Mouse (Mus musculus) liver, embryonic 12.5 days (tissue): ENCODE data around the gene Calm3. TPM values are rescaled to one million over a fixed set of nuclear protein-coding genes. Genes with fewer than 3 reads are reported as not detected.
A peak's percentile ranks its signal among the peaks of the same experiment; 100 is the strongest.

Experiments
- ATAC-seq: fragments of 200-750 bp; cut with Nextera tagmentation; 2 replicates; pipeline ENCODE4 v1.8.0; 2017; ENCODE audit warnings: moderate number of reproducible peaks, mild to moderate bottlenecking, moderate library complexity
- H3K27ac ChIP-seq: fragments of 300-500 bp; sonication (generic); 2 replicates; pipeline ENCODE4 v1.5.1; 2016; ENCODE audit warnings: mild to moderate bottlenecking
- H3K27me3 ChIP-seq: fragments of 300-500 bp; sonication (generic); replicated peaks from 2 replicates; pipeline ENCODE4 v1.6.1; 2016; ENCODE audit warnings: mild to moderate bottlenecking, moderate library complexity
- H3K36me3 ChIP-seq: fragments of 300-500 bp; sonication (generic); 2 replicates; pipeline ENCODE4 v1.6.1; 2016; ENCODE audit warnings: mild to moderate bottlenecking, moderate library complexity
- H3K4me1 ChIP-seq: fragments of 300-500 bp; sonication (generic); 2 replicates; pipeline ENCODE4 v1.6.1; 2016
- H3K4me2 ChIP-seq: fragments of 300-500 bp; sonication (generic); 2 replicates; pipeline ENCODE4 v1.6.1; 2016; ENCODE audit warnings: mild to moderate bottlenecking, moderate library complexity
- H3K4me3 ChIP-seq: fragments of 300-500 bp; sonication (generic); 2 replicates; pipeline ENCODE4 v1.5.1; 2016; ENCODE audit warnings: mild to moderate bottlenecking, moderate library complexity
- H3K9ac ChIP-seq: fragments of 300-500 bp; sonication (generic); 2 replicates; pipeline ENCODE4 v1.6.1; 2016; ENCODE audit warnings: mild to moderate bottlenecking, moderate library complexity
- H3K9me3 ChIP-seq: fragments of 300-500 bp; sonication (generic); replicated peaks from 2 replicates; pipeline ENCODE4 v1.6.1; 2016; ENCODE audit warnings: mild to moderate bottlenecking, moderate library complexity
- WGBS: fragments of 180-500 bp; shearing (Covaris S2); methylation state at CpG from one replicate; pipeline ENCODE4 v1.1.7; 2016; ENCODE audit not compliant: insufficient replicate concordance; 5-methylcytosine and 5-hydroxymethylcytosine counted together
- polyA plus RNA-seq: library from polyadenylated mRNA; unstranded; fragments of >200 nt; fragmentation: Nextera tagmentation; extraction: Ambion mirVana; gene quantifications from 2 replicates; pipeline ENCODE4 v1.2.1, GENCODE M21; 2016

Gene Calm3
- polyA plus RNA-seq, 1 experiment from 2014 or later: 91.2 TPM

GRCm38 (mm10) chr7:16918670-16919069 lies 5.2 kb downstream of the Calm3 start:
- Histone ChIP-seq H3K9me3 (no peaks in the 10 kb centered on the region), H3K4me1 (peaks cover 48% of the 10 kb centered on the region), H3K4me3 (no peak overlapping the region), H3K27me3 (no peaks in the 10 kb centered on the region), H3K9ac (no peak overlapping the region), H3K27ac (0 out of 2 replicates have a peak overlapping the region, but pooled peaks have one; percentile 17), H3K36me3 (peaks cover 80% of the 10 kb centered on the region), H3K4me2 (no peak overlapping the region)
- 80% methylated on average over 3 of the region's 3 CpGs for WGBS
- ATAC-seq: no peak

GRCm38 (mm10) chr7:16918014-16918413 lies 5.9 kb downstream of the Calm3 start:
- WGBS: 86% methylated on average over 9 of the region's 9 CpGs
- H3K9ac ChIP-seq: no peak overlapping the region
- no peak overlapping the region for H3K4me2 ChIP-seq
- H3K36me3 ChIP-seq: peaks cover 80% of the 10 kb centered on the region
- no peaks in the 10 kb centered on the region for H3K9me3 ChIP-seq
- no peak for ATAC-seq
- no peak overlapping the region for H3K4me3 ChIP-seq
- H3K4me1 ChIP-seq: peaks cover 45% of the 10 kb centered on the region
- no peaks in the 10 kb centered on the region for H3K27me3 ChIP-seq
- no peak overlapping the region for H3K27ac ChIP-seq

- Histone ChIP-seq H3K4me1 (peaks cover 39% of the 10 kb centered on the region), H3K27me3 (no peaks in the 10 kb centered on the region), H3K36me3 (peaks cover 80% of the 10 kb centered on the region), H3K27ac (no peak overlapping the region), H3K4me2 (no peak overlapping the region), H3K9ac (no peak overlapping the region), H3K9me3 (no peaks in the 10 kb centered on the region), H3K4me3 (no peak overlapping the region)
- 86% methylated on average over 11 of the region's 11 CpGs for WGBS
- ATAC-seq: no peak
Measured at GRCm38 (mm10) chr7:16917447-16917846, 6.5 kb downstream of the Calm3 start.

GRCm38 (mm10) chr7:16916342-16917265 lies 7.3 kb downstream of the Calm3 start:
- no peaks in the 10 kb centered on the region for H3K27me3 ChIP-seq
- H3K4me3 ChIP-seq: no peak overlapping the region
- ATAC-seq: no peak
- no peaks in the 10 kb centered on the region for H3K9me3 ChIP-seq
- H3K4me1 ChIP-seq: peaks cover 31% of the 10 kb centered on the region
- WGBS: 82% methylated on average over 30 of the region's 30 CpGs
- no peak overlapping the region for H3K9ac ChIP-seq
- H3K4me2 ChIP-seq: no peak overlapping the region
- H3K36me3 ChIP-seq: peaks cover 74% of the 10 kb centered on the region
- H3K27ac ChIP-seq: no peak overlapping the region

- 91% methylated on average over 32 of the region's 32 CpGs for WGBS
- peaks cover 65% of the 10 kb centered on the region for H3K36me3 ChIP-seq
Measured at GRCm38 (mm10) chr7:16915461-16916340, 8.2 kb downstream of the Calm3 start.

GRCm38 (mm10) chr7:16914453-16915343 lies 9.2 kb downstream of the Calm3 start:
- 80% methylated on average over 18 of the region's 18 CpGs for WGBS
- no peak for ATAC-seq
- no peak overlapping the region for H3K27ac ChIP-seq
- no peak overlapping the region for H3K4me3 ChIP-seq
- no peak overlapping the region for H3K4me2 ChIP-seq
- H3K9ac ChIP-seq: no peak overlapping the region
- peaks cover 12% of the 10 kb centered on the region for H3K4me1 ChIP-seq
- no peaks in the 10 kb centered on the region; the same call in 1 of the 2 replicates for H3K27me3 ChIP-seq
- H3K36me3 ChIP-seq: peaks cover 57% of the 10 kb centered on the region
- no peaks in the 10 kb centered on the region for H3K9me3 ChIP-seq

More at GRCm38 (mm10) chr7:16915461-16916340, 8.2 kb downstream of the Calm3 start:
- Histone ChIP-seq H3K4me1 (peaks cover 22% of the 10 kb centered on the region), H3K27ac (no peak overlapping the region), H3K4me3 (no peak overlapping the region), H3K4me2 (no peak overlapping the region), H3K9ac (no peak overlapping the region), H3K9me3 (no peaks in the 10 kb centered on the region), H3K27me3 (no peaks in the 10 kb centered on the region; the same call in 1 of the 2 replicates)
- no peak for ATAC-seq

- no peak overlapping the region for H3K27ac ChIP-seq
- 34% methylated on average over 10 of the region's 10 CpGs for WGBS
- H3K4me3 ChIP-seq: no peak overlapping the region
- peaks cover 49% of the 10 kb centered on the region for H3K36me3 ChIP-seq
- no peaks in the 10 kb centered on the region for H3K9me3 ChIP-seq
- H3K27me3 ChIP-seq: peaks cover 8% of the 10 kb centered on the region; the same call in 1 of the 2 replicates
- H3K4me1 ChIP-seq: peaks cover 11% of the 10 kb centered on the region
- ATAC-seq: peak; percentile 64
- H3K4me2 ChIP-seq: no peak overlapping the region
- no peak overlapping the region for H3K9ac ChIP-seq
Measured at GRCm38 (mm10) chr7:16913806-16914452, 10.0 kb downstream of the Calm3 start.

GRCm38 (mm10) chr7:16912360-16912759 lies 11.6 kb downstream of the Calm3 start:
- no peak overlapping the region for H3K4me3 ChIP-seq
- no peak for ATAC-seq
- 77% methylated on average over 6 of the region's 6 CpGs for WGBS
- no peak overlapping the region for H3K4me2 ChIP-seq
- H3K27me3 ChIP-seq: peaks cover 23% of the 10 kb centered on the region
- H3K9me3 ChIP-seq: no peaks in the 10 kb centered on the region
- H3K36me3 ChIP-seq: peaks cover 34% of the 10 kb centered on the region
- H3K27ac ChIP-seq: no peak overlapping the region
- H3K4me1 ChIP-seq: peaks cover 23% of the 10 kb centered on the region
- no peak overlapping the region for H3K9ac ChIP-seq

GRCm38 (mm10) chr7:16911904-16912303 lies 12.0 kb downstream of the Calm3 start:
- H3K4me1 ChIP-seq: peaks cover 27% of the 10 kb centered on the region
- H3K36me3 ChIP-seq: peaks cover 29% of the 10 kb centered on the region
- peaks cover 28% of the 10 kb centered on the region for H3K27me3 ChIP-seq
- H3K27ac ChIP-seq: no peak overlapping the region
- H3K4me3 ChIP-seq: no peak overlapping the region
- no peaks in the 10 kb centered on the region for H3K9me3 ChIP-seq
- WGBS: 82% methylated on average over 3 of the region's 3 CpGs
- H3K4me2 ChIP-seq: no peak overlapping the region
- ATAC-seq: no peak
- no peak overlapping the region for H3K9ac ChIP-seq

- peaks cover 31% of the 10 kb centered on the region for H3K27me3 ChIP-seq
- no peak for ATAC-seq
- H3K4me2 ChIP-seq: no peak overlapping the region
- H3K4me3 ChIP-seq: no peak overlapping the region
- H3K9ac ChIP-seq: no peak overlapping the region
- H3K27ac ChIP-seq: no peak overlapping the region
- H3K9me3 ChIP-seq: no peaks in the 10 kb centered on the region
- WGBS: 21% methylated on average over 10 of the region's 10 CpGs
- H3K4me1 ChIP-seq: peaks cover 46% of the 10 kb centered on the region
- peaks cover 10% of the 10 kb centered on the region for H3K36me3 ChIP-seq
Measured at GRCm38 (mm10) chr7:16909909-16910308, 14.0 kb downstream of the Calm3 start.

- Histone ChIP-seq H3K36me3 (no peaks in the 10 kb centered on the region), H3K4me2 (peak overlapping the region; percentile 19), H3K9ac (no peak overlapping the region), H3K27ac (no peak overlapping the region), H3K4me1 (peaks cover 54% of the 10 kb centered on the region), H3K27me3 (peaks cover 31% of the 10 kb centered on the region), H3K4me3 (no peak overlapping the region), H3K9me3 (no peaks in the 10 kb centered on the region)
- WGBS: 47% methylated on average over 11 of the region's 11 CpGs
- no peak for ATAC-seq
Measured at GRCm38 (mm10) chr7:16908859-16909258, 15.1 kb downstream of the Calm3 start.
